Mouse (Mus musculus) lung, postnatal 0 days (tissue): ENCODE measurements around the gene Pbrm1. TPM values are rescaled to one million over a fixed set of nuclear protein-coding genes. Genes with fewer than 3 reads are reported as not detected.

Source experiments
- ATAC-seq: fragments of 200-750 bp; cut with Nextera tagmentation; 2 replicates; pipeline ENCODE4 v1.8.0; 2017; ENCODE audit warnings: moderate library complexity
- DNase-seq: peaks from one replicate; pipeline ENCODE4 v3.0.0-alpha.2; 2016; ENCODE audit warnings: low spot score
- H3K27ac ChIP-seq: fragments of 300-500 bp; sonication (generic); 2 replicates; pipeline ENCODE4 v1.5.1; 2014; ENCODE audit warnings: antibody characterized with exemption, mild to moderate bottlenecking, low read length, mixed read lengths
- H3K27me3 ChIP-seq: fragments of 300-500 bp; sonication (generic); replicated peaks from 2 replicates; pipeline ENCODE4 v1.6.1; 2014; ENCODE audit warnings: low read length, mixed read lengths; ENCODE audit not compliant: insufficient read depth
- H3K36me3 ChIP-seq: fragments of 300-500 bp; sonication (generic); 2 replicates; pipeline ENCODE4 v1.6.1; 2014; ENCODE audit warnings: low read length, mixed read lengths; ENCODE audit not compliant: insufficient read depth
- H3K4me1 ChIP-seq: fragments of 300-500 bp; sonication (generic); 2 replicates; pipeline ENCODE4 v1.6.1; 2014; ENCODE audit warnings: antibody characterized with exemption, low read depth, low read length, mixed read lengths; ENCODE audit not compliant: insufficient read depth
- H3K4me2 ChIP-seq: fragments of 300-500 bp; sonication (generic); replicated peaks from 2 replicates; pipeline ENCODE4 v1.6.1; 2014; ENCODE audit warnings: low read depth, mild to moderate bottlenecking, low read length, moderate library complexity, mixed read lengths
- H3K4me3 ChIP-seq: fragments of 300-500 bp; sonication (generic); 2 replicates; pipeline ENCODE4 v1.5.1; 2014; ENCODE audit warnings: low read depth, low read length
- H3K9ac ChIP-seq: fragments of 300-500 bp; sonication (generic); replicated peaks from 2 replicates; pipeline ENCODE4 v1.6.1; 2014; ENCODE audit warnings: low read depth, mild to moderate bottlenecking
- H3K9me3 ChIP-seq: fragments of 300-500 bp; sonication (generic); 2 replicates; pipeline ENCODE4 v1.6.1; 2016; ENCODE audit warnings: low read length, mixed read lengths
- CTCF ChIP-seq: IDR thresholded peaks from 2 replicates; pipeline ENCODE4 v1.5.1; 2016; ENCODE audit warnings: antibody characterized with exemption, mild to moderate bottlenecking
- EP300 ChIP-seq: IDR thresholded peaks from 2 replicates; pipeline ENCODE4 v1.6.1; 2016; ENCODE audit warnings: antibody characterized with exemption, mild to moderate bottlenecking, control low read depth
- WGBS: fragments of 180-500 bp; shearing (Covaris S2); extraction: QIAGEN DNeasy Blood & Tissue Kit; methylation state at CpG from one replicate; pipeline ENCODE4 v1.1.7; 2014; 5-methylcytosine and 5-hydroxymethylcytosine counted together
- polyA plus RNA-seq: library from polyadenylated mRNA; unstranded; fragments of >200 nt; fragmentation: Nextera tagmentation; extraction: Ambion mirVana; gene quantifications from 2 replicates; pipeline ENCODE4 v1.2.1, GENCODE M21; 2015

Gene Pbrm1
- polyA plus RNA-seq, 1 experiment from 2014 or later, result 59.8 TPM

DNA sequence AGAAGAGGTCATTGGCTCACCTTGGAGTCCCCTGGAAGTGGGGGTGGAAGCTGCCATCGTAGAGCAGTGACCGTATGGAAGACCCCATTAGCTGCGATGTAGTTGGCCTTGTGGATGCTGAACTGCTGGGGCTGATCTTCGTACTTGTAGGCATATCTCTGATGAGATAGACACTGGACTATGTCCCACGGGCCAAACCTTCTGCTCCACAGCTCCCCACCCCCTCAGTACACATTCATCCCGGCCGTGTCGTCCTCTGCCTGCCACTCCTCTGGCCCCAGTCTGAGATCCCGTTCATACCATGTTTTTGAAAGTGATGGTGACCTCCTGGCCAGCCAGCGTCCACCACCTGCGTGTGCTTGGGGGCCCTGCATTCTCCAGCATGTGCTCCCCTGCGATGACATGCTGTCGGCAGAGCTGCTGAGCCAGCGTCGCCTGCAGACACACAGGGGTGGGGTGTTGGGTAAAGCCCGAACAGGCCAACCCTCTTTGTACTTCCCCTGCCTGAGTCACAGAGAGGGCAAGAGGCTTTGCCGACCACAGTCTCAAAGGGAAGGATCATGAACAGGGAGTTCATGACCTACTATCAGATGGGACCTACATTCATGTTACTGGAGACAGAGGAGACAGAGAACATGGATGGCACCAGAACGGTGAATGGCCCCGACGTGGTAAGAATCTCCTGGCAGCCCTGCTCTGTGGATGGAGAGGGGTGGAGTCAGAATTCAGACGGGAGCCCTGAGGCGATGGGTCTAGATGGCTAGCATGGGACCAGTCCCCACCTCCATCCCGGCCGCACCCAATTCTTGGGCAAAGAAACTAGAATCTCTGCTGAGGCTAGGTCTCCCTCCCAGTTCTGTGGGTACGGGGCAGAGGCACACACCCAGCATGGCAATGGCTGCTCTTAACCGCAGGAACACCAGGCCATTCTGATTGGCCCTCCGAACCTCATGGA, 141.5 kb downstream of the Pbrm1 start:
- H3K9ac ChIP-seq, result no peak overlapping the region
- no peaks in the 10 kb centered on the region for H3K9me3 ChIP-seq
- H3K4me3 ChIP-seq, result no peak overlapping the region
- TF ChIP-seq EP300 (no peak), CTCF (no peak)
- H3K27ac ChIP-seq, result no peak overlapping the region
- H3K36me3 ChIP-seq, result no peaks in the 10 kb centered on the region
- H3K4me2 ChIP-seq, result no peak overlapping the region
- no peaks in the 10 kb centered on the region for H3K27me3 ChIP-seq
- 56% methylated on average over 27 of the region's 27 CpGs for WGBS
- peak; percentile 34 for DNase-seq
- ATAC-seq, result peak; percentile 48
- H3K4me1 ChIP-seq, result no peaks in the 10 kb centered on the region; the same call in none of the 2 replicates

DNA sequence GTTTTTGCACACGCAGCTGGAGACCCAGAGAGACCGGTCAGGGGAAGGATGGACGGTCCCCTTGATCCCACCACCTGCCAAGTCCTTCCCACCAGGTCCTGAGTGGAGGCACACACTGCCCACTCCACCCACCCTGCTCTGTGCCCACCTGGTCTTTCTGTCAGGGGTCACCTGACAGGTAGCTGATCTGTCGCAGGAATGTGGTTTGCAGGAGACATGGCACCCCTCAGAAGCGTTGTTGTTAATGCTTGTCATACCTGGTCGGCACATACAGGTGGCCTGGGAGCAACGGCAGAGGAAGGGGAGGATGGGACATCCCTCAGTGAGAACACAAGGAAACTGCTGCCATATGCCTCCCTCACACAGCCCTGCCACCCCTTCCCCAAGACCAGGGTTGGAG, 142.3 kb downstream of the Pbrm1 start:
- no peak overlapping the region for H3K27ac ChIP-seq
- WGBS, result 74% methylated on average over 7 of the region's 7 CpGs
- ATAC-seq (no peak), DNase-seq (no peak)
- no peak overlapping the region for H3K4me2 ChIP-seq
- no peak overlapping the region for H3K4me3 ChIP-seq
- H3K36me3 ChIP-seq, result no peaks in the 10 kb centered on the region
- TF ChIP-seq EP300 (no peak), CTCF (no peak)
- H3K27me3 ChIP-seq, result no peaks in the 10 kb centered on the region
- H3K4me1 ChIP-seq, result no peaks in the 10 kb centered on the region; the same call in none of the 2 replicates
- no peaks in the 10 kb centered on the region for H3K9me3 ChIP-seq
- no peak overlapping the region for H3K9ac ChIP-seq

- 60% methylated on average over 10 of the region's 10 CpGs for WGBS
- H3K27ac ChIP-seq, result no peak overlapping the region
- no peaks in the 10 kb centered on the region for H3K36me3 ChIP-seq
- ATAC-seq (no peak), DNase-seq (no peak)
- no peak overlapping the region for H3K4me3 ChIP-seq
- TF ChIP-seq CTCF (no peak), EP300 (no peak)
- no peak overlapping the region for H3K4me2 ChIP-seq
- H3K9me3 ChIP-seq, result no peaks in the 10 kb centered on the region
- no peaks in the 10 kb centered on the region; the same call in none of the 2 replicates for H3K4me1 ChIP-seq
- no peak overlapping the region for H3K9ac ChIP-seq
- no peaks in the 10 kb centered on the region for H3K27me3 ChIP-seq
These were observed 142.7 kb downstream of the Pbrm1 start for GRCm38 (mm10) chr14:31161638-31162037.

GRCm38 (mm10) chr14:31164067-31164466, 145.1 kb downstream of the Pbrm1 start:
- TF ChIP-seq EP300, result no peak
- TF ChIP-seq CTCF, result no peak
- Histone ChIP-seq H3K4me1 (no peaks in the 10 kb centered on the region; the same call in none of the 2 replicates), H3K36me3 (no peaks in the 10 kb centered on the region), H3K9ac (no peak overlapping the region), H3K27me3 (no peaks in the 10 kb centered on the region), H3K9me3 (no peaks in the 10 kb centered on the region), H3K4me3 (no peak overlapping the region), H3K4me2 (no peak overlapping the region), H3K27ac (no peak overlapping the region)
- no peak for ATAC-seq
- 70% methylated on average over 8 of the region's 8 CpGs for WGBS
- no peak for DNase-seq

DNA sequence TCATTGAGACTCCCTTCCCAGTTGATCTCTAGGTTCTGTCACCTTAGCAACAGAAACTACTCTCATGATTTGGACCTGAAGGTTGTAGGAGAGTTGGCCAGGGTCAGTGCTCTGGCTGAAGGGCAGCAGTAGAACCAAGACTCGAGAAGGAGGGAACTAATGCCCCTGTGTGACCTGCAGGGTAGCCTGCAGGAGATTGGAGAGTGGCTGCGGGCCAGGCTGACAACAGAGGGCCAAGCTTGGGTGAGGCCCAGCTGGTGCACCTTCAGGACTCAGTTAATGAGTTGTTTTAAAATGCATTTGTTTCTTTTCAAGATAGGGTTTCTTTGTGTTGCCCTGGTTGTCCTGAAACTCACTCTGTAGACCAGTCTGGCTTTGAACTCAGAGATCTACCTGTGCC, 146.1 kb downstream of the Pbrm1 start:
- no peak overlapping the region for H3K9ac ChIP-seq
- H3K27me3 ChIP-seq, result no peaks in the 10 kb centered on the region
- DNase-seq (no peak), ATAC-seq (no peak)
- TF ChIP-seq EP300 (no peak), CTCF (no peak)
- no peaks in the 10 kb centered on the region for H3K9me3 ChIP-seq
- no peaks in the 10 kb centered on the region for H3K36me3 ChIP-seq
- H3K27ac ChIP-seq, result no peak overlapping the region
- H3K4me2 ChIP-seq, result no peak overlapping the region
- no peak overlapping the region for H3K4me3 ChIP-seq
- 45% methylated on average over 2 of the region's 2 CpGs for WGBS
- no peaks in the 10 kb centered on the region; the same call in none of the 2 replicates for H3K4me1 ChIP-seq

DNA sequence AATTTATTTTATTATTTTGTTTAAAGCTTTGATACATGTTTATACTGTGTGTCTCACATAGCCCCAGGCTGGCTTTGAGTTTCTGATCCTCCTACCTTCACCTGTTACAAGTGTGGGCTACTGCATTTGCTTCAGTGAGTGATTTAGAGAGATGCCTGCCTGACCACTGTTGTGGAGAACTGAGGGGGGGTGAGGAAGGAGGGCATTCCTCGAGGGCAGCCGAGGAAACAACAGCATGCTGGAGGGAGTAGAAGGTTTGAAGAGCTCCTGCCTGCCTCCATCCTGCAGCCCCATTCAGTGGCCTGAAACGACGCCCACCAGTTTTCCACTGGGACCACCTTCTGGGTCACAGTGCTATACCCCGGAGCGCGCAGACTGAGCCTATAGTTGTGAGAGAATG, 146.5 kb downstream of the Pbrm1 start:
- Histone ChIP-seq H3K9me3 (no peaks in the 10 kb centered on the region), H3K36me3 (0 out of 2 replicates have a peak, but pooled peaks cover 2% of the 10 kb centered on the region), H3K4me1 (no peaks in the 10 kb centered on the region; the same call in none of the 2 replicates), H3K4me2 (no peak overlapping the region), H3K4me3 (no peak overlapping the region), H3K27me3 (no peaks in the 10 kb centered on the region), H3K27ac (no peak overlapping the region), H3K9ac (no peak overlapping the region)
- 56% methylated on average over 7 of the region's 7 CpGs for WGBS
- no peak for DNase-seq
- no peak for ATAC-seq
- TF ChIP-seq CTCF (no peak), EP300 (no peak)
